Mouse (Mus musculus): ENCODE results near the gene Brd1. TPM values are rescaled to one million over a fixed set of nuclear protein-coding genes. Genes with fewer than 3 reads are reported as not detected.

The Brd1 gene
- polyA plus RNA-seq, 1 experiment: 26.1 TPM

- 79% methylated on average over 7 of the region's 7 CpGs for WGBS
- no peak for DNase-seq
- Histone ChIP-seq H3K4me3 (replicated peaks; ENCODE audit: insufficient read depth, low read depth, low read length) (no peak overlapping the region), H3K4me1 (ENCODE audit: control insufficient read depth, insufficient read depth, low read length) (peaks cover 8% of the 10 kb centered on the region; the same call in 1 of the 2 replicates), H3K27me3 (ENCODE audit: control insufficient read depth, insufficient read depth, low read length) (no peaks in the 10 kb centered on the region), H3K27ac (ENCODE audit: insufficient read depth, low read length) (no peak overlapping the region)
- no peak for TF ChIP-seq POLR2A (IDR thresholded peaks at IDR 0.05; ENCODE audit: borderline replicate concordance, insufficient read depth, low read length)
- TF ChIP-seq CTCF (IDR thresholded peaks at IDR 0.05; ENCODE audit: borderline replicate concordance, insufficient read depth, low read depth, low read length): no peak
These were observed 38.0 kb downstream of the Brd1 start for GRCm38 (mm10) chr15:88696055-88696454.

GRCm38 (mm10) chr15:88694033-88694432 lies 40.0 kb downstream of the Brd1 start:
- Histone ChIP-seq H3K4me3 (replicated peaks; ENCODE audit: insufficient read depth, low read depth, low read length) (no peak overlapping the region), H3K27ac (ENCODE audit: insufficient read depth, low read length) (no peak overlapping the region), H3K4me1 (ENCODE audit: control insufficient read depth, insufficient read depth, low read length) (peaks cover 8% of the 10 kb centered on the region; the same call in 1 of the 2 replicates), H3K27me3 (ENCODE audit: control insufficient read depth, insufficient read depth, low read length) (no peaks in the 10 kb centered on the region)
- DNase-seq: no peak
- no peak for TF ChIP-seq POLR2A (IDR thresholded peaks at IDR 0.05; ENCODE audit: borderline replicate concordance, insufficient read depth, low read length)
- 16% methylated on average over 5 of the region's 5 CpGs for WGBS

GRCm38 (mm10) chr15:88692720-88693119 lies 41.3 kb downstream of the Brd1 start:
- 57% methylated on average over 9 of the region's 9 CpGs for WGBS
- Histone ChIP-seq H3K4me3 (replicated peaks; ENCODE audit: insufficient read depth, low read depth, low read length) (no peak overlapping the region), H3K4me1 (ENCODE audit: control insufficient read depth, insufficient read depth, low read length) (peaks cover 8% of the 10 kb centered on the region; the same call in 1 of the 2 replicates), H3K27me3 (ENCODE audit: control insufficient read depth, insufficient read depth, low read length) (no peaks in the 10 kb centered on the region), H3K27ac (ENCODE audit: insufficient read depth, low read length) (no peak overlapping the region)
- no peak for DNase-seq
- TF ChIP-seq CTCF (IDR thresholded peaks at IDR 0.05; ENCODE audit: borderline replicate concordance, insufficient read depth, low read depth, low read length) (no peak), POLR2A (IDR thresholded peaks at IDR 0.05; ENCODE audit: borderline replicate concordance, insufficient read depth, low read length) (no peak)

- Histone ChIP-seq H3K27me3 (ENCODE audit: control insufficient read depth, insufficient read depth, low read length) (no peaks in the 10 kb centered on the region), H3K4me1 (ENCODE audit: control insufficient read depth, insufficient read depth, low read length) (peaks cover 8% of the 10 kb centered on the region; the same call in 1 of the 2 replicates), H3K27ac (ENCODE audit: insufficient read depth, low read length) (no peak overlapping the region), H3K4me3 (replicated peaks; ENCODE audit: insufficient read depth, low read depth, low read length) (no peak overlapping the region)
- 91% methylated on average over 12 of the region's 12 CpGs for WGBS
- no peak for DNase-seq
- TF ChIP-seq CTCF (IDR thresholded peaks at IDR 0.05; ENCODE audit: borderline replicate concordance, insufficient read depth, low read depth, low read length): no peak
- TF ChIP-seq POLR2A (IDR thresholded peaks at IDR 0.05; ENCODE audit: borderline replicate concordance, insufficient read depth, low read length): no peak
These were observed 42.9 kb downstream of the Brd1 start for GRCm38 (mm10) chr15:88691129-88691528.

- Histone ChIP-seq H3K4me3 (replicated peaks; ENCODE audit: insufficient read depth, low read depth, low read length) (no peak overlapping the region), H3K4me1 (ENCODE audit: control insufficient read depth, insufficient read depth, low read length) (no peaks in the 10 kb centered on the region; the same call in 1 of the 2 replicates), H3K27me3 (ENCODE audit: control insufficient read depth, insufficient read depth, low read length) (no peaks in the 10 kb centered on the region), H3K27ac (ENCODE audit: insufficient read depth, low read length) (no peak overlapping the region)
- DNase-seq: no peak
- TF ChIP-seq CTCF (IDR thresholded peaks at IDR 0.05; ENCODE audit: borderline replicate concordance, insufficient read depth, low read depth, low read length) (no peak), POLR2A (IDR thresholded peaks at IDR 0.05; ENCODE audit: borderline replicate concordance, insufficient read depth, low read length) (no peak)
- WGBS: 35% methylated on average over 10 of the region's 10 CpGs
These were observed 45.9 kb downstream of the Brd1 start for GRCm38 (mm10) chr15:88688120-88688519.

- no peak for TF ChIP-seq POLR2A (IDR thresholded peaks at IDR 0.05; ENCODE audit: borderline replicate concordance, insufficient read depth, low read length)
- Histone ChIP-seq H3K27me3 (ENCODE audit: control insufficient read depth, insufficient read depth, low read length) (no peaks in the 10 kb centered on the region), H3K4me1 (ENCODE audit: control insufficient read depth, insufficient read depth, low read length) (no peaks in the 10 kb centered on the region; the same call in 1 of the 2 replicates), H3K27ac (ENCODE audit: insufficient read depth, low read length) (no peak overlapping the region), H3K4me3 (replicated peaks; ENCODE audit: insufficient read depth, low read depth, low read length) (no peak overlapping the region)
- DNase-seq: no peak
- 85% methylated on average over 5 of the region's 5 CpGs for WGBS
These were observed 47.3 kb downstream of the Brd1 start for GRCm38 (mm10) chr15:88686725-88687124.

- TF ChIP-seq CTCF (IDR thresholded peaks at IDR 0.05; ENCODE audit: borderline replicate concordance, insufficient read depth, low read depth, low read length) (no peak), POLR2A (IDR thresholded peaks at IDR 0.05; ENCODE audit: borderline replicate concordance, insufficient read depth, low read length) (no peak)
- DNase-seq: no peak
- Histone ChIP-seq H3K27me3 (ENCODE audit: control insufficient read depth, insufficient read depth, low read length) (no peaks in the 10 kb centered on the region), H3K27ac (ENCODE audit: insufficient read depth, low read length) (no peak overlapping the region), H3K4me1 (ENCODE audit: control insufficient read depth, insufficient read depth, low read length) (peaks cover 7% of the 10 kb centered on the region; the same call in 1 of the 2 replicates), H3K4me3 (replicated peaks; ENCODE audit: insufficient read depth, low read depth, low read length) (no peak overlapping the region)
- WGBS: 85% methylated on average over 6 of the region's 6 CpGs
These were observed 50.0 kb downstream of the Brd1 start for GRCm38 (mm10) chr15:88684039-88684438.

GRCm38 (mm10) chr15:88680931-88681330 lies 53.1 kb downstream of the Brd1 start:
- DNase-seq: peak; percentile 59 to 67
- TF ChIP-seq POLR2A (IDR thresholded peaks at IDR 0.05; ENCODE audit: borderline replicate concordance, insufficient read depth, low read length) (no peak), CTCF (IDR thresholded peaks at IDR 0.05; ENCODE audit: borderline replicate concordance, insufficient read depth, low read depth, low read length) (no peak)
- Histone ChIP-seq H3K4me1 (ENCODE audit: control insufficient read depth, insufficient read depth, low read length) (peaks cover 24% of the 10 kb centered on the region), H3K27me3 (ENCODE audit: control insufficient read depth, insufficient read depth, low read length) (no peaks in the 10 kb centered on the region), H3K4me3 (replicated peaks; ENCODE audit: insufficient read depth, low read depth, low read length) (no peak overlapping the region), H3K27ac (ENCODE audit: insufficient read depth, low read length) (no peak overlapping the region)
- WGBS: 23% methylated on average over 5 of the region's 5 CpGs

Measured in cerebellum, adult 2 months (tissue).